Mouse (Mus musculus): Measurements from ENCODE around the gene Fscn1.

- no peak for TF ChIP-seq POLR2A (IDR thresholded peaks at IDR 0.05; ENCODE audit: control insufficient read depth, low read depth, low read length)
- no peak for TF ChIP-seq CTCF (IDR thresholded peaks at IDR 0.05; ENCODE audit: control insufficient read depth, insufficient read depth, insufficient replicate concordance, low read depth, low read length)
Observed at GRCm38 (mm10) chr5:142962444-142962961, 2.4 kb downstream of the Fscn1 start.
